Mouse (Mus musculus) left cerebral cortex, postnatal 10 days (tissue): ENCODE data around the gene Trp53i11. TPM values are rescaled to one million over a fixed set of nuclear protein-coding genes. Genes with fewer than 3 reads are reported as not detected.
A peak's percentile ranks its signal among the peaks of the same experiment; 100 is the strongest.

Experiments used
- DNase-seq, 2 experiments: peaks; one replicate each; pipeline ENCODE4 v3.0.0; 2021 to 2022; ENCODE audit warnings: low spot score in 2 of 2, mixed read lengths in 1 of 2; ENCODE audit errors: extremely low spot score in 1 of 2
- intact Hi-C: fragments of 180-260 bp; cut with DNase I; formaldehyde crosslinking; loops from one replicate; pipeline ENCODE4 v1.15.1; 2025
- total RNA-seq, 2 experiments: library from RNA; stranded (reverse); gene quantifications; 2 replicates each; pipeline ENCODE4 v1.2.3; 2021

Gene Trp53i11
- 10 to 100 TPM; 46.0 to 50.7 TPM for total RNA-seq

DNA sequence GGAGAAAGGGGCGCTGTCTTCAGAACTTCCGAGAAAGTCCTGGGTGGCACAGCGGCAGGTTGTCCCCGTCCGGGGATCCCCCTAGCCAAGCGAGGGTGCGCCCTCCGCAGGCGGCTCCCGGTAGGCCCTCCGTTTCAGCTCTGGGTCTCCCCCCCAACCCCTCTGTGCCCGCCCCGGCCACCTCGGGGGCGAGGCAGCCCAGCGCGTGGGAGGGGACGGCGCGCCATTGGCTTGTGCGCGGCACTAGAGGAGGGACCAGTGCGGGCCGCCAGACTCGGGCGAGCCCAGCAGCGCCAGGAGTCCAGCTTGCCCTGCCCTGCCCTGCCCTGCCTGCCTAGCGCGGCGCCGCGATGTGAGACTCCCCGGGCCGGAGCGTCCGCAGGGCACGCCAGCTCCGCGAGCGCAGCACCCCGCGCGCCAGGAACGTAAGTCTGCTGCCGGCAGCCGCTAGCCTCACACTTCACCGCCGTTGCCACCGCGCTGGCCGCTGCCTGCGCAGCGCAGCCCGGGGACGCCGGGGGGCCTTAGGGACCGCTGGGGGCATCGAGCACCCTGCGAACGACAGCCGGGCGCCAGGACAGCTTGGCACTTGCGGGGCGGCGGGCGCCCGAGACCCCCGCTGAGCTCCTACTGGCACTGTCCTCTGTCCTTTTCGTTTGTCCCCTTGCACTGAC, at the start of gene Trp53i11:
Gene Trp53i11 (plus strand): TSS at position 226 of the 674 bp plus-strand sequence.
- DNase-seq, result peak; percentile 42 to 90
- intact Hi-C loops, result no loop called here

GRCm38 (mm10) chr2:93139476-93139875, 47.9 kb upstream of the Trp53i11 start:
- intact Hi-C loops, result no loop called here
- DNase-seq, result no peak

GRCm38 (mm10) chr2:93141329-93141728, 46.0 kb upstream of the Trp53i11 start:
- DNase-seq, result no peak
- intact Hi-C loops, result no loop called here

- intact Hi-C loops, result no loop called here
- peak in 1 of 2 experiments; percentile 65 for DNase-seq
These were observed 44.7 kb upstream of the Trp53i11 start for GRCm38 (mm10) chr2:93142616-93143015.

DNA sequence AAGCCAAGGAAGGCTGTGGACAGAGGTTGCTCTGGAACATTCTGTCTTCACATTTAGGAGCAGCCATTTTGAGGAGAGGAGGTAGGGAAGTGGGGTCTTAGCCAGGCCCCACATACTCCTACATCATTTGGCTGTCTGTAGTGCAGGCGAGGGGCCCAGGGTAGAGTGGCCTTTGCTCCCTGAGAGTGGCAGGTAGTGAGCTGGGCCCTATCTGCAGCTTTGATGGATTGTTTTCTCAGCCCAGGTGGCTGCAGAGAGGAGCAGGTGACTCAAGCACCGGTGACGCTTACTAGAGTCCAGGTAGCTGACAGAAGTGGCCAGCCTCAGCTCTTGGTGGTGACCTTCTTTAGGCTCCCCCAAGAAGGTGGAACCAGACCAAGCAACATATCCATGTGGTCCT, 43.2 kb upstream of the Trp53i11 start:
- DNase-seq, result no peak

GRCm38 (mm10) chr2:93150009-93150408, 37.3 kb upstream of the Trp53i11 start:
- DNase-seq, result no peak
- intact Hi-C loops, result no loop called here

More for the DNA sequence above, 43.2 kb upstream of the Trp53i11 start:
- intact Hi-C loops, result no loop called here

- intact Hi-C loops, result no loop called here
- no peak for DNase-seq
These were observed 36.5 kb upstream of the Trp53i11 start for GRCm38 (mm10) chr2:93150673-93151450.

- no peak for DNase-seq
- intact Hi-C loops, result no loop called here
These were observed 35.2 kb upstream of the Trp53i11 start for GRCm38 (mm10) chr2:93152191-93152601.

DNA sequence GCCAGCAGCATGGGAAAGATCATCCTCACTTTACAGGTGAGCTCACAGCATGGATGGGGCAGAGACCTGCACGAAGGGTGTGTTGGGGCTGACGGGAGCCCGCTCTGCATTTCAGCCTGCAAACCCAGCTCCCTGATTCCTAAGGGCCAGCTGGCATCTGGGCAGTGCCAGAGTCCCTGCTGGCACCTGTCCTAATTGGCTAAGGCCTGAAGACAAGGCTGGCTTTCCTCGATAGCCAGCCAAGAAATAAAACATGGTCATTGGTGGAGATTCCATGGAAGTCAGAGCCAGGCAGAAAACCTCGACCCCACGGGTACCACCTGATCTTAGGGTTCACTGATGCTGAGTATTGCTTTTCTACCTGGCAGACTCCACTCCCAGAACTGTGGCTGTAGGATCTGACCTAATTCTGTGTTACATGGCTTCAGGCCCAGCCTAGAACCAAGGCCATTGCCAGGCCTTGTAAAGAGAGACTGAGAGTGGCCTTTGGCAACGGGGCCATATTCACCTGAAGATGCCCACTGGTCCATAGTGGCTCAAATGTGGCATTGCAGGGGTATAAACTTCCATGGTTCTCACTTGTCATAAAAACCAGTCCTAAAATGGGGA, 34.4 kb upstream of the Trp53i11 start:
- DNase-seq, result peak; percentile 46 to 60
- intact Hi-C loops, result no loop called here

DNA sequence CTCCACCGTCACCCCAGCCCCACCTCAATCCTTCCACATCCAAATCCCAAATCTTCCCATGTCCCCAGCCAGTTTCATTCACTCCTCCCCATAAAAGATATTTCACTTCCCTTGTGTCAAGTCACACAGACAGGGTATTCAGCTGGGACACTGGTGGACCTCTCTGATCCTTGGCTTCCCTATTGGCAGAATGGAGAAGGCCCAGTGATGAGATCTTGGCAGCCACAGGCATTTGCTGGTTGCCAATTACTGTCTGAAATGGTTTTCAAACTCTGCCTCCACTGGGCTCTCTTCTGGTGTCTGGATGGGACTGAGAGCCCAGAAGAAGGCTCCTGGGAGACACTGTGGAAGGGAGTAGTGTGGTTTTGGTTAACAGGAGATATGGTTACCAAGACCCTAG, 33.5 kb upstream of the Trp53i11 start:
- intact Hi-C loops, result no loop called here

DNA sequence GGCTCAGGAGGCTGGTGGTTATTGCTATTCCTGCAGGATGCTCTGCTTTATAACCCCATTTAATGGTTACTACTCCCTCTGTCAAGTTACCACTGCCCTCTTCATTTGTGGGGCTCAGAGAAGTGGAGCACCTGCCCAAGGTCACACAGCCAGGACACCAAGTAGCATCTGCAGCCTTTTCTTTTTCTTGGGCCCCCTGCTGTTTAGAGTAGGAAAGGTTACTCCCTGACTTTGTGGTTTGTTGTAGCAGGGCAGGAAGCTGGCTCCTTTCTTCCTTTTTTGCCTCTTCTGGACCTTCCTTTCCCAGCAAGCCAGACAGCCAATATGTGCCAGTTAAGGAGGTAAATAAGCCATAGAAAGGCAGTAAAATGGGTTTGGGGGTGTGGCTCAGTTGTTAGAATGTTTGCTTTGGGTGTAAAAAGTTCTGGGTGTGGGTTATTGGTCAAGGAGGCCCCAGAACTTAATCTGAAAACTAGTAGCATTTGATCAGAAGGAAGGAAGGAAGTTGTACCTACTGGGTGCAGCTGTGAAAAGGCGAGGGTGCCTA, 32.8 kb upstream of the Trp53i11 start:
- intact Hi-C loops, result no loop called here
- no peak for DNase-seq

More for the DNA sequence above, 33.5 kb upstream of the Trp53i11 start:
- DNase-seq, result no peak

- intact Hi-C loops, result no loop called here
- no peak for DNase-seq
These were observed 26.8 kb upstream of the Trp53i11 start for GRCm38 (mm10) chr2:93160467-93161035.

DNA sequence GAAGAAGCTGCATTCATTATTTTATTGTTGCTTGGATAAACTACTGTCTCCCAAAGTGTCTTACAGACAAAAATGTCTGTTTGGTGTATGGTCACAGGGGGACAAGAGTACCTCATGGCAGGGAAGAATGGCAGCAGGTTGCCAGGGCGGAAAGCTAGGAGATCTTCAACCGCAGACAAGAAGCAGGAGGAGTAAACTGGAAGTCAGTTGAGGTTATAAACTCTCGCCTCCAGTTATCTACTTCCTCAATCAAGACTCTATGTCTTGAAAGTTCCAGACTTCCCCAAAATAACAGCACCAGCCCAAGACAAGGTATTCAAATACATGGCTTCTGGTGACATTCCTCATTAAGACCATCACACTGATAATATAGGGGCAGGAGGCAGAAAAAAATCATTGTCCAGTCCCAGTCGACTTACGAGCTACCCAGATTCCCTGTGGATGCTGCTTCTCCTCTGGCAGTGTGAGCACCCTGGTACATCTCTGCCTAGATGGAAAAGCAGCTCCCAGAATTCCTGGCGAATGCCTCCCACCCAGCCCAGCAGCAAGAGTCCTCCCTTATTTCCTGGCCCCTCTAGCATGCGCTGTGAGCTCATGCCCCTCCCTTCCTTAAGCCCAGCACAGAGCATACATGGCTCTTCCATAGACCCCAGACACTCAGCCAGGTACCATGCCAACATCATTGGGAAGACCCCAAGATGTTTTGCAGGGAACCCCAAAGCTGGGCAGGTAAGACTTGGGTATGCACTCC, 25.3 kb upstream of the Trp53i11 start:
- intact Hi-C loops, result no loop called here
- no peak for DNase-seq

DNA sequence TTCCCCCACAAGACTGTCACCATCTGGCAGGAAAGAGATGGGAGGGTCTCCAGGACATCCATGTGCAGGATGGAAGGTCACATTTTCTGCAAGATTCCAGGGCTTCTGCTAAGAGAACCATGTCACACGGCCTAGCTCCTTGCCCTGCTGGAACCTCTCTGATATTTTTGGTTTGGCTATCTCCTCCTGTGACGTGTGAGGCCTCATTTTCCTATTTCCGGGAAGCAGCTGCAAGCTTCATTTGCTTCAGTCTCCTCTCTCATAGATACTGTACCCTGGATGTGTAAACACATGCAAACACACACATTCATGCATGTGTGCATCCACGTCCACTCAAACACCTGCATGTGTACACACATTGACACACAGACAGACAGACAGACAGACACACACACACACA, 24.6 kb upstream of the Trp53i11 start:
- no peak for DNase-seq
- intact Hi-C loops, result no loop called here

GRCm38 (mm10) chr2:93163317-93163716, 24.0 kb upstream of the Trp53i11 start:
- intact Hi-C loops, result no loop called here
- peak in 1 of 2 experiments; percentile 59 for DNase-seq

- no peak for DNase-seq
- intact Hi-C loops, result no loop called here
These were observed 23.5 kb upstream of the Trp53i11 start for GRCm38 (mm10) chr2:93163750-93164335.

DNA sequence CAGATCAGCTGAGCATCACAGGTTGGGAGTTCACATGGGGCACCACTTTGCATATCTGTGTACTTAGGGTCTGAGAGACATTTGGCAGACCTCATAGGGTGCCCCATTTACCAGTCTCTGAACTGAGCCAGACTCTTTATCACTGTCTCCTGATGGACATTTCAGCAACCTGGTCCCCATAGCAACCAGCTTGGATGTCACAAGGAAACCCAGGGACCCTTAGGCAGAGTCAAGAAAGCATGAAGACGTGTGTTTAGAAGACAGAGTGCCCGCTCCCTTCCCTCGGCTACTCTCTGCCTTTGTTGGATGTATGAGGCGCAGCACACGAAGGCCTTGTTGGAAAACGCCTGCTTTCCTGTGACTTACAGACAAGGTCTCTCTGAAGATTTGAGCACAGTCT, 21.1 kb upstream of the Trp53i11 start:
- intact Hi-C loops, result no loop called here
- DNase-seq, result no peak

- intact Hi-C loops, result no loop called here
- peak; percentile 42 to 44 for DNase-seq
These were observed 20.5 kb upstream of the Trp53i11 start for GRCm38 (mm10) chr2:93166734-93167406.
